Mouse (Mus musculus) ovary, adult 10 weeks (tissue): Measurements from ENCODE around the gene Cnksr1. TPM values are rescaled to one million over a fixed set of nuclear protein-coding genes. Genes with fewer than 3 reads are reported as not detected.

Source experiments
- polyA plus RNA-seq: library from polyadenylated mRNA; stranded (reverse); fragments of 350-450 nt; fragmentation: Illumina TruSeq; extraction: RNeasy Lipid Tissue Mini Kit (QIAGEN cat#74804); gene quantifications from one replicate; pipeline ENCODE4 v1.2.3, GENCODE M21; 2014

The Cnksr1 gene
- polyA plus RNA-seq = not detected

GRCm38 (mm10) chr4:134238279-134238651 is at the start of gene Cnksr1:
Gene Cnksr1 (minus strand): TSS chr4:134238399.

GRCm38 (mm10) chr4:134287575-134288025 is 49.4 kb upstream of the Cnksr1 start, which contains the start of gene Pdik1l:
Gene Pdik1l (minus strand): TSS chr4:134287895.

GRCm38 (mm10) chr4:134253722-134254324 is 15.6 kb upstream of the Cnksr1 start, which contains the start of gene Grrp1:
Gene Grrp1 (minus strand): TSS chr4:134254106.

GRCm38 (mm10) chr4:134246719-134247258 is 8.6 kb upstream of the Cnksr1 start, which contains the start of gene Gm30191:
Gene Gm30191 (plus strand): TSS chr4:134246935.

GRCm38 (mm10) chr4:134245148-134245843 is 7.1 kb upstream of the Cnksr1 start, which contains the start of gene Zfp593:
Gene Zfp593 (minus strand): TSS chr4:134245592.

GRCm38 (mm10) chr4:134243516-134244250 is 5.5 kb upstream of the Cnksr1 start, which contains the start of gene E130218I03Rik:
Gene E130218I03Rik (plus strand): TSS chr4:134243662.

GRCm38 (mm10) chr4:134227194-134227593 is 11.0 kb downstream of the Cnksr1 start, which contains the start of gene Catsper4:
Gene Catsper4 (minus strand): TSS chr4:134227383.

GRCm38 (mm10) chr4:134202904-134203303 is 35.3 kb downstream of the Cnksr1 start, which contains the start of gene Gm7534:
Gene Gm7534 (minus strand): TSS chr4:134203004.

Other genes starting within 250 kb of the Cnksr1 start
- gene Dhdds, start 237.5 kb downstream of the Cnksr1 start, polyA plus RNA-seq = 20.6 TPM
- 1.3 TPM for gene Lin28a, start 219.6 kb downstream of the Cnksr1 start, polyA plus RNA-seq
- gene Zfp683, start 184.6 kb downstream of the Cnksr1 start, polyA plus RNA-seq = not detected
- not detected for gene Crybg2, start 177.6 kb downstream of the Cnksr1 start, polyA plus RNA-seq
- gene Cd52, start 143.3 kb downstream of the Cnksr1 start, polyA plus RNA-seq = 44.5 TPM
- gene Ubxn11, start 135.8 kb downstream of the Cnksr1 start, polyA plus RNA-seq = not detected
- gene Sh3bgrl3, start 109.6 kb downstream of the Cnksr1 start, polyA plus RNA-seq = not detected
- 6.6 TPM for gene Cep85, start 51.3 kb downstream of the Cnksr1 start, polyA plus RNA-seq
- not detected for gene Gm7534, start 35.4 kb downstream of the Cnksr1 start, polyA plus RNA-seq
- not detected for gene Catsper4, start 11.0 kb downstream of the Cnksr1 start, polyA plus RNA-seq
- gene E130218I03Rik, start 5.3 kb upstream of the Cnksr1 start, polyA plus RNA-seq = not detected
- 0.46 TPM for gene Zfp593, start 7.2 kb upstream of the Cnksr1 start, polyA plus RNA-seq
- not detected for gene Gm30191, start 8.5 kb upstream of the Cnksr1 start, polyA plus RNA-seq
- gene Grrp1, start 15.7 kb upstream of the Cnksr1 start, polyA plus RNA-seq = not detected
- 37.5 TPM for gene Pdik1l, start 49.5 kb upstream of the Cnksr1 start, polyA plus RNA-seq
- not detected for gene Trim63, start 76.7 kb upstream of the Cnksr1 start, polyA plus RNA-seq
- 6.9 TPM for gene Slc30a2, start 104.8 kb upstream of the Cnksr1 start, polyA plus RNA-seq
- not detected for gene Extl1, start 145.5 kb upstream of the Cnksr1 start, polyA plus RNA-seq
- 3.7 TPM for gene Pafah2, start 157.9 kb upstream of the Cnksr1 start, polyA plus RNA-seq
- 210 TPM for gene Stmn1, start 229.9 kb upstream of the Cnksr1 start, polyA plus RNA-seq